7 mouse cellular contexts compared by ENCODE assay signal in the genomic region with DNA sequence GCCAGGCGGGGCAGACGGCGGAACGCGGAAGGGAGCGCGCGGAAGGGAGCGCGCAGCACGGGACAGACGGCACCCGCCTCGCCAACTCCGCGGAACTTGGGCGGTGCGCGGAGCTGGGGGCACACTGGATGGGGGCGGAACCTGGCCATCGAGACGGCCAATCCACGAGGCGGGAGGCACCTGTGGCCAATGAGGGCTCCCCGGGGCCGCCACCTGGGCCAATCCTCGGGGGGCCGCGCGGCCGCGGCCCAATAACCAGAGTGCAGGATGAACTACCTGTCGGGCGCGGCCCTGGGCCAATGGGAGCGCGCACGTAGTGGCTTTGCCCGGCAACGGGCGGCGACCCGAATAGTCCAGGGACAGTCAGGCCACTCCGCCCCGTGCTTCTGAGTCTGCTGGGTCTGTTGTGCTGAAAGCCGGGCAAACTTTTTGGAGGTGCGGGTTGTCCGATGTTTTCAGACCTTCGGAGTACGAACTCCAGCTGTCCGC. TPM values are rescaled to one million over a fixed set of nuclear protein-coding genes. Genes with fewer than 3 reads are reported as not detected.
A peak's percentile ranks its signal among the peaks of the same experiment; 100 is the strongest.
DNase-seq lines count a peak whose midpoint lies in the region; ATAC-seq lines count a peak whose summit lies in the region.

A gene (minus strand): TSS at position 59 of the 489 bp plus-strand sequence.

- no peak within 1 kb of the TSS for H3K27ac ChIP-seq in limb, embryonic 13.5 days
- H3K27ac ChIP-seq in midbrain, embryonic 16.5 days (ENCODE audit: low read length) = no peak within 1 kb of the TSS

- peaks cover 12% of the 10 kb centered on the region; the same call in 1 of the 2 replicates for H3K4me1 ChIP-seq in limb, embryonic 13.5 days
- peaks cover 6% of the 10 kb centered on the region; the same call in 1 of the 2 replicates for H3K4me1 ChIP-seq in midbrain, embryonic 16.5 days (ENCODE audit: control insufficient read depth, insufficient read depth, low read length)

- H3K36me3 ChIP-seq in limb, embryonic 13.5 days = no peaks in the 10 kb centered on the region
- H3K36me3 ChIP-seq in midbrain, embryonic 16.5 days (ENCODE audit: control insufficient read depth, insufficient read depth, low read length) = no peaks in the 10 kb centered on the region

- no peaks in the 10 kb centered on the region for H3K9me3 ChIP-seq in limb, embryonic 13.5 days
- no peaks in the 10 kb centered on the region for H3K9me3 ChIP-seq in midbrain, embryonic 16.5 days (replicated peaks; ENCODE audit: control insufficient read depth, low read length, poor library complexity, severe bottlenecking)

- H3K4me3 ChIP-seq in limb, embryonic 13.5 days = peak within 1 kb of the TSS; percentile 50
- H3K4me3 ChIP-seq in midbrain, embryonic 16.5 days (ENCODE audit: low read depth, low read length) = peak within 1 kb of the TSS; percentile 46

- H3K27me3 ChIP-seq in limb, embryonic 13.5 days = peaks cover 98% of the 10 kb centered on the region
- H3K27me3 ChIP-seq in midbrain, embryonic 16.5 days (ENCODE audit: control insufficient read depth, insufficient read depth, low read depth, low read length) = peaks cover 48% of the 10 kb centered on the region

- H3K9ac ChIP-seq in limb, embryonic 13.5 days = peak within 1 kb of the TSS; percentile 40; the same call in 1 of the 2 replicates
- H3K9ac ChIP-seq in midbrain, embryonic 16.5 days (ENCODE audit: low read depth, low read length) = no peak within 1 kb of the TSS

- ATAC-seq in limb, embryonic 13.5 days (ENCODE audit: low FRiP score, low read depth) = peak; percentile 85
- peak; percentile 88 for ATAC-seq in midbrain, embryonic 16.5 days

- WGBS in limb, embryonic 13.5 days = 0% methylated on average over 50 of the region's 51 CpGs
- WGBS in midbrain, embryonic 16.5 days = under 1% methylated on average over 50 of the region's 51 CpGs

- peak; percentile 59 to 62 for DNase-seq in adrenal gland, adult 18-20 months (ENCODE audit: low spot score in 2 of 2)
- DNase-seq in embryo, embryonic 9.5 days (ENCODE audit: extremely low spot score) = peak; percentile 88
- peak; percentile 69 to 78 for DNase-seq in heart, adult 9 months (ENCODE audit: low spot score in 2 of 2)
- DNase-seq in kidney, adult 8-10 months = peak; percentile 96 to 97
- peak; percentile 16 to 60 for DNase-seq in spleen, postnatal 10 days (ENCODE audit: low spot score in 2 of 2)

- H3K4me2 ChIP-seq in limb, embryonic 13.5 days (replicated peaks) = peak within 1 kb of the TSS; percentile 69
- H3K4me2 ChIP-seq in midbrain, embryonic 16.5 days (ENCODE audit: low read length) = peak within 1 kb of the TSS; percentile 58

RNA-seq across cellular contexts. Expression of the gene that starts here (rescaled TPM):
- 1 to 10 TPM; 5.5 to 7.6 TPM for total RNA-seq in adrenal gland, adult 18-20 months (2021)
- 7.2 and 9.2 TPM in 2 replicates for polyA plus RNA-seq in limb, embryonic 13.5 days (2015; fragmentation: Nextera tagmentation; extraction: Ambion mirVana)
- 95.8 and 97.1 TPM in 2 replicates for polyA plus RNA-seq in midbrain, embryonic 16.5 days (2015; fragmentation: Nextera tagmentation; extraction: Ambion mirVana)

Comparison
In these comparisons a context has a peak if more than half of its experiments do, and no peak if none do; other contexts are left out.
1. DNase-seq: peak in every context shown above with its lines; median percentile 96 in kidney, adult 8-10 months; 88 in embryo, embryonic 9.5 days; 74 in heart, adult 9 months; 60 in adrenal gland, adult 18-20 months; 38 in spleen, postnatal 10 days.